Mouse (Mus musculus) forebrain, embryonic 11.5 days (tissue): Measurements from ENCODE around the gene Trak1. TPM values are rescaled to one million over a fixed set of nuclear protein-coding genes. Genes with fewer than 3 reads are reported as not detected.

Experiments used
- ATAC-seq: fragments of 200-750 bp; cut with Nextera tagmentation; replicated peaks from 2 replicates; pipeline ENCODE4 v1.8.0; 2017; ENCODE audit warnings: moderate TSS enrichment; ENCODE audit not compliant: low FRiP score
- DNase-seq: peaks from one replicate; pipeline ENCODE4 v3.0.0-alpha.2; 2017; ENCODE audit warnings: low spot score
- H3K27ac ChIP-seq: fragments of 300-500 bp; sonication (generic); 2 replicates; pipeline ENCODE4 v1.5.1; 2014; ENCODE audit warnings: low read depth, low read length
- H3K27me3 ChIP-seq: fragments of 300-500 bp; sonication (generic); 2 replicates; pipeline ENCODE4 v1.6.1; 2014; ENCODE audit warnings: mild to moderate bottlenecking, low read length, mixed read lengths; ENCODE audit not compliant: control insufficient read depth, insufficient read depth
- H3K36me3 ChIP-seq: fragments of 300-500 bp; sonication (generic); 2 replicates; pipeline ENCODE4 v1.6.1; 2014; ENCODE audit warnings: mild to moderate bottlenecking, low read length, moderate library complexity, mixed read lengths; ENCODE audit not compliant: control insufficient read depth, insufficient read depth
- H3K4me1 ChIP-seq: fragments of 300-500 bp; sonication (generic); replicated peaks from 2 replicates; pipeline ENCODE4 v1.6.1; 2014; ENCODE audit warnings: low read length, mixed read lengths; ENCODE audit not compliant: control insufficient read depth, insufficient read depth
- H3K4me2 ChIP-seq: fragments of 300-500 bp; sonication (generic); 2 replicates; pipeline ENCODE4 v1.6.1; 2014; ENCODE audit warnings: low read depth, mild to moderate bottlenecking, low read length, moderate library complexity, mixed read lengths; ENCODE audit not compliant: severe bottlenecking
- H3K4me3 ChIP-seq: fragments of 300-500 bp; sonication (generic); 2 replicates; pipeline ENCODE4 v1.5.1; 2014; ENCODE audit warnings: low read depth, low read length
- H3K9ac ChIP-seq: fragments of 300-500 bp; sonication (generic); 2 replicates; pipeline ENCODE4 v1.6.1; 2014; ENCODE audit warnings: low read length
- H3K9me3 ChIP-seq: fragments of 300-500 bp; sonication (generic); 2 replicates; pipeline ENCODE4 v1.6.1; 2016; ENCODE audit warnings: low read length, mixed read lengths; ENCODE audit not compliant: control insufficient read depth
- WGBS: fragments of 180-500 bp; shearing (Covaris S2); extraction: QIAGEN DNeasy Blood & Tissue Kit; methylation state at CpG from one replicate; pipeline ENCODE4 v1.1.7; 2014; 5-methylcytosine and 5-hydroxymethylcytosine counted together
- polyA plus RNA-seq: library from polyadenylated mRNA; unstranded; fragments of >200 nt; fragmentation: Nextera tagmentation; extraction: Ambion mirVana; gene quantifications from 2 replicates; pipeline ENCODE4 v1.2.1, GENCODE M21; 2014

Gene Trak1
- polyA plus RNA-seq, 1 experiment from 2014 or later: 33.5 TPM

- WGBS: 3% methylated on average over 18 of the region's 18 CpGs
- DNase-seq (peak; percentile 97), ATAC-seq (peak; percentile 92)
- no peaks in the 10 kb centered on the region for H3K36me3 ChIP-seq
- H3K4me2 ChIP-seq: peak overlapping the region; percentile 55
- H3K27me3 ChIP-seq: no peaks in the 10 kb centered on the region
- H3K9me3 ChIP-seq: no peaks in the 10 kb centered on the region
- H3K4me1 ChIP-seq: peaks cover 34% of the 10 kb centered on the region
- H3K4me3 ChIP-seq: peak overlapping the region; percentile 17
- peak overlapping the region; percentile 55 for H3K9ac ChIP-seq
- peak overlapping the region; percentile 95 for H3K27ac ChIP-seq
Measured at GRCm38 (mm10) chr9:121371346-121371891, 74.1 kb downstream of the Trak1 start.

- no peaks in the 10 kb centered on the region for H3K27me3 ChIP-seq
- peak overlapping the region; percentile 55 for H3K4me2 ChIP-seq
- DNase-seq (peak; percentile 68), ATAC-seq (peak; percentile 30)
- peak overlapping the region; percentile 10; the same call in 1 of the 2 replicates for H3K4me3 ChIP-seq
- peaks cover 31% of the 10 kb centered on the region for H3K4me1 ChIP-seq
- no peaks in the 10 kb centered on the region for H3K36me3 ChIP-seq
- 4% methylated on average over 11 of the region's 13 CpGs for WGBS
- peak overlapping the region; percentile 49 for H3K9ac ChIP-seq
- H3K27ac ChIP-seq: peak overlapping the region; percentile 95
- no peaks in the 10 kb centered on the region for H3K9me3 ChIP-seq
Measured at GRCm38 (mm10) chr9:121371946-121372646, 74.8 kb downstream of the Trak1 start.

- peak overlapping the region; percentile 12; the same call in 1 of the 2 replicates for H3K9ac ChIP-seq
- H3K36me3 ChIP-seq: no peaks in the 10 kb centered on the region
- DNase-seq: no peak
- H3K27me3 ChIP-seq: no peaks in the 10 kb centered on the region
- WGBS: 27% methylated on average over 13 of the region's 13 CpGs
- no peak overlapping the region for H3K4me2 ChIP-seq
- no peaks in the 10 kb centered on the region for H3K9me3 ChIP-seq
- peaks cover 31% of the 10 kb centered on the region for H3K4me1 ChIP-seq
- peak overlapping the region; percentile 57 for H3K27ac ChIP-seq
- ATAC-seq: no peak
- no peak overlapping the region for H3K4me3 ChIP-seq
Measured at GRCm38 (mm10) chr9:121373107-121373506, 75.8 kb downstream of the Trak1 start.

GRCm38 (mm10) chr9:121373512-121373911, 76.2 kb downstream of the Trak1 start:
- Histone ChIP-seq H3K27ac (peak overlapping the region; percentile 57), H3K9ac (no peak overlapping the region; the same call in 1 of the 2 replicates)

GRCm38 (mm10) chr9:121374076-121374863, 77.0 kb downstream of the Trak1 start:
- ATAC-seq (0 out of 2 replicates have a peak, but pooled peaks have one; percentile 13), DNase-seq (peak; percentile 87)
- Histone ChIP-seq H3K9ac (0 out of 2 replicates have a peak overlapping the region, but pooled peaks have one; percentile 14), H3K27me3 (no peaks in the 10 kb centered on the region), H3K4me1 (peaks cover 31% of the 10 kb centered on the region), H3K36me3 (no peaks in the 10 kb centered on the region), H3K27ac (peak overlapping the region; percentile 57; the same call in 1 of the 2 replicates), H3K9me3 (no peaks in the 10 kb centered on the region), H3K4me2 (no peak overlapping the region), H3K4me3 (no peak overlapping the region)
- WGBS: 35% methylated on average over 9 of the region's 9 CpGs

More at GRCm38 (mm10) chr9:121373512-121373911, 76.2 kb downstream of the Trak1 start:
- Histone ChIP-seq H3K4me3 (no peak overlapping the region), H3K9me3 (no peaks in the 10 kb centered on the region), H3K4me2 (no peak overlapping the region), H3K36me3 (no peaks in the 10 kb centered on the region), H3K4me1 (peaks cover 31% of the 10 kb centered on the region), H3K27me3 (no peaks in the 10 kb centered on the region)
- ATAC-seq (no peak), DNase-seq (no peak)
- WGBS: 64% methylated on average over 4 of the region's 4 CpGs

GRCm38 (mm10) chr9:121374864-121375255, 77.6 kb downstream of the Trak1 start:
- H3K9ac ChIP-seq: no peak overlapping the region
- WGBS: 90% methylated on average over 5 of the region's 5 CpGs
- DNase-seq (no peak), ATAC-seq (no peak)
- H3K27ac ChIP-seq: no peak overlapping the region
- H3K27me3 ChIP-seq: no peaks in the 10 kb centered on the region
- H3K4me2 ChIP-seq: no peak overlapping the region
- H3K9me3 ChIP-seq: no peaks in the 10 kb centered on the region
- no peaks in the 10 kb centered on the region for H3K36me3 ChIP-seq
- H3K4me3 ChIP-seq: no peak overlapping the region
- peaks cover 31% of the 10 kb centered on the region for H3K4me1 ChIP-seq

- Histone ChIP-seq H3K4me2 (no peak overlapping the region), H3K27ac (no peak overlapping the region), H3K36me3 (no peaks in the 10 kb centered on the region), H3K27me3 (no peaks in the 10 kb centered on the region), H3K4me3 (no peak overlapping the region), H3K9me3 (no peaks in the 10 kb centered on the region), H3K9ac (no peak overlapping the region), H3K4me1 (peaks cover 21% of the 10 kb centered on the region)
- DNase-seq: no peak
- WGBS: 86% methylated on average over 5 of the region's 5 CpGs
- no peak for ATAC-seq
Measured at GRCm38 (mm10) chr9:121376094-121376493, 78.8 kb downstream of the Trak1 start.

GRCm38 (mm10) chr9:121380310-121380920, 83.1 kb downstream of the Trak1 start:
- Histone ChIP-seq H3K27me3 (no peaks in the 10 kb centered on the region), H3K9ac (no peak overlapping the region), H3K36me3 (no peaks in the 10 kb centered on the region), H3K4me3 (no peak overlapping the region), H3K9me3 (no peaks in the 10 kb centered on the region), H3K4me1 (peaks cover 1% of the 10 kb centered on the region; the same call in 1 of the 2 replicates), H3K27ac (no peak overlapping the region), H3K4me2 (no peak overlapping the region)
- 81% methylated on average over 11 of the region's 11 CpGs for WGBS
- DNase-seq: no peak
- ATAC-seq: no peak
